Mouse (Mus musculus) kidney, adult 2 months (tissue): ENCODE results near the gene Ptafr. TPM values are rescaled to one million over a fixed set of nuclear protein-coding genes. Genes with fewer than 3 reads are reported as not detected.
A peak's percentile ranks its signal among the peaks of the same experiment; 100 is the strongest.

Experiments
- DNase-seq: peaks from one replicate; pipeline ENCODE4 v3.0.0; 2021
- H3K27ac ChIP-seq: fragments of 200-500 bp; 2 replicates; pipeline ENCODE4 v1.5.1; 2012; ENCODE audit warnings: low read depth, low read length, control low read depth, inconsistent platforms; ENCODE audit not compliant: insufficient read depth
- H3K27me3 ChIP-seq: fragments of 200-500 bp; replicated peaks from 2 replicates; pipeline ENCODE4 v1.6.1; 2012; ENCODE audit warnings: mild to moderate bottlenecking, moderate library complexity, low read length, inconsistent platforms; ENCODE audit not compliant: control insufficient read depth, insufficient read depth
- H3K36me3 ChIP-seq: fragments of 200-500 bp; 2 replicates; pipeline ENCODE4 v1.6.1; 2012; ENCODE audit warnings: mild to moderate bottlenecking, moderate library complexity, low read length, inconsistent platforms; ENCODE audit not compliant: control insufficient read depth, insufficient read depth
- H3K4me1 ChIP-seq: fragments of 200-500 bp; 2 replicates; pipeline ENCODE4 v1.6.1; 2011; ENCODE audit warnings: low read length; ENCODE audit not compliant: control insufficient read depth, insufficient read depth
- H3K4me3 ChIP-seq: fragments of 200-500 bp; 2 replicates; pipeline ENCODE4 v1.5.1; 2011; ENCODE audit warnings: mild to moderate bottlenecking, low read depth, low read length, control low read depth; ENCODE audit not compliant: insufficient read depth
- CTCF ChIP-seq: fragments of 200-500 bp; conservative IDR thresholded peaks from 2 replicates; pipeline ENCODE4 v1.5.1; 2011; ENCODE audit warnings: low read depth, mild to moderate bottlenecking, control low read depth, low read length, moderate library complexity, mixed read lengths; ENCODE audit not compliant: insufficient read depth, insufficient read length
- POLR2A ChIP-seq: fragments of 200-500 bp; IDR thresholded peaks from one replicate; pipeline ENCODE4 v1.6.1; 2011; ENCODE audit warnings: low read depth, low read length, control low read depth
- WGBS: fragments of 180-500 bp; shearing (Covaris S2); methylation state at CpG from one replicate; pipeline ENCODE4 v1.1.7; 2018; 5-methylcytosine and 5-hydroxymethylcytosine counted together
- polyA plus RNA-seq: library from polyadenylated mRNA; depleted of rRNA; stranded (reverse); fragments of >200 nt; gene quantifications from 2 replicates; pipeline ENCODE4 v1.2.3, GENCODE M21; 2012

Ptafr gene
- polyA plus RNA-seq, 1 experiment, result 2.2 TPM

GRCm38 (mm10) chr4:132583781-132584180 lies 19.9 kb downstream of the Ptafr start:
- no peak for DNase-seq
- TF ChIP-seq CTCF, result no peak
- no peak for TF ChIP-seq POLR2A
- Histone ChIP-seq H3K27me3 (no peaks in the 10 kb centered on the region), H3K4me3 (no peak overlapping the region), H3K36me3 (no peaks in the 10 kb centered on the region), H3K4me1 (no peaks in the 10 kb centered on the region), H3K27ac (no peak overlapping the region)
- 47% methylated on average over 3 of the region's 3 CpGs for WGBS

- Histone ChIP-seq H3K4me1 (no peaks in the 10 kb centered on the region), H3K36me3 (no peaks in the 10 kb centered on the region), H3K27me3 (no peaks in the 10 kb centered on the region), H3K27ac (no peak overlapping the region), H3K4me3 (no peak overlapping the region)
- DNase-seq, result no peak
- 70% methylated on average over 2 of the region's 2 CpGs for WGBS
- TF ChIP-seq POLR2A, result no peak
- TF ChIP-seq CTCF, result no peak
Measured at GRCm38 (mm10) chr4:132584975-132585374, 21.1 kb downstream of the Ptafr start.

- TF ChIP-seq CTCF (no peak), POLR2A (no peak)
- DNase-seq, result no peak
- no peaks in the 10 kb centered on the region for H3K36me3 ChIP-seq
- 93% methylated on average over 4 of the region's 4 CpGs for WGBS
- H3K4me3 ChIP-seq, result no peak overlapping the region
- no peak overlapping the region for H3K27ac ChIP-seq
- H3K27me3 ChIP-seq, result no peaks in the 10 kb centered on the region
- no peaks in the 10 kb centered on the region for H3K4me1 ChIP-seq
Measured at GRCm38 (mm10) chr4:132586282-132586681, 22.4 kb downstream of the Ptafr start.

GRCm38 (mm10) chr4:132588512-132588911 lies 24.6 kb downstream of the Ptafr start:
- no peaks in the 10 kb centered on the region for H3K27me3 ChIP-seq
- TF ChIP-seq CTCF, result no peak
- no peak for TF ChIP-seq POLR2A
- H3K4me1 ChIP-seq, result no peaks in the 10 kb centered on the region
- H3K4me3 ChIP-seq, result no peak overlapping the region
- DNase-seq, result no peak
- WGBS, result 71% methylated on average over 3 of the region's 3 CpGs
- no peaks in the 10 kb centered on the region for H3K36me3 ChIP-seq
- no peak overlapping the region for H3K27ac ChIP-seq

- Histone ChIP-seq H3K4me1 (no peaks in the 10 kb centered on the region), H3K4me3 (no peak overlapping the region), H3K27me3 (no peaks in the 10 kb centered on the region), H3K27ac (no peak overlapping the region), H3K36me3 (no peaks in the 10 kb centered on the region)
- no peak for DNase-seq
- TF ChIP-seq POLR2A, result no peak
- 89% methylated on average over 10 of the region's 10 CpGs for WGBS
Measured at GRCm38 (mm10) chr4:132590642-132591041, 26.8 kb downstream of the Ptafr start.

GRCm38 (mm10) chr4:132592958-132593357 lies 29.1 kb downstream of the Ptafr start:
- WGBS, result 88% methylated on average over 9 of the region's 9 CpGs
- no peak for TF ChIP-seq POLR2A
- no peaks in the 10 kb centered on the region for H3K27me3 ChIP-seq
- peak; percentile 43 for DNase-seq
- no peak overlapping the region for H3K4me3 ChIP-seq
- no peak overlapping the region for H3K27ac ChIP-seq
- H3K36me3 ChIP-seq, result no peaks in the 10 kb centered on the region
- no peaks in the 10 kb centered on the region for H3K4me1 ChIP-seq

- H3K36me3 ChIP-seq, result no peaks in the 10 kb centered on the region
- H3K4me1 ChIP-seq, result no peaks in the 10 kb centered on the region
- no peak overlapping the region for H3K27ac ChIP-seq
- no peak overlapping the region for H3K4me3 ChIP-seq
- H3K27me3 ChIP-seq, result no peaks in the 10 kb centered on the region
- WGBS, result 36% methylated on average over 4 of the region's 4 CpGs
- peak; percentile 44 for DNase-seq
- TF ChIP-seq POLR2A, result no peak
Measured at GRCm38 (mm10) chr4:132594191-132594590, 30.3 kb downstream of the Ptafr start.

GRCm38 (mm10) chr4:132598861-132599260 lies 35.0 kb downstream of the Ptafr start:
- Histone ChIP-seq H3K27me3 (no peaks in the 10 kb centered on the region), H3K27ac (no peak overlapping the region), H3K4me3 (no peak overlapping the region), H3K36me3 (no peaks in the 10 kb centered on the region), H3K4me1 (no peaks in the 10 kb centered on the region)
- 86% methylated on average over 2 of the region's 2 CpGs for WGBS
- no peak for DNase-seq
- TF ChIP-seq CTCF, result no peak
- no peak for TF ChIP-seq POLR2A
